Mouse (Mus musculus): ENCODE data around the gene Zdhhc6.

- TF ChIP-seq EP300 (optimal IDR thresholded peaks at IDR 0.05) (no peak), CTCF (IDR thresholded peaks at IDR 0.05; ENCODE audit: low read depth) (no peak)
These were observed 4.0 kb downstream of the Zdhhc6 start for GRCm38 (mm10) chr19:55311874-55312273.

All from stomach, postnatal 0 days (tissue).